Mouse (Mus musculus): ENCODE measurements at regions not wholly inside any gene's neighbourhood (a gene's known extent, or its start where the extent isn't known, plus 50 kb on each side); places are given as distances from the start of the nearest gene placed in this dataset.

- TF ChIP-seq POLR2A (IDR thresholded peaks at IDR 0.05; ENCODE audit: extremely low read depth, insufficient read depth, low read length) = no peak
- TF ChIP-seq CTCF (IDR thresholded peaks at IDR 0.05; ENCODE audit: low read depth, low read length) = no peak
- DNase-seq (ENCODE audit: extremely low read depth, low read depth, low spot score) = no peak
- Histone ChIP-seq H3K79me2 (ENCODE audit: control insufficient read depth, insufficient read depth, low read length) (no peaks in the 10 kb centered on the region), H3K4me3 (ENCODE audit: insufficient read depth, low read depth, low read length) (no peak overlapping the region), H3K27ac (replicated peaks; ENCODE audit: insufficient read depth, low read depth, low read length) (no peak overlapping the region), H3K4me1 (ENCODE audit: control insufficient read depth, insufficient read depth, low read length) (no peaks in the 10 kb centered on the region), H3K27me3 (ENCODE audit: control insufficient read depth, insufficient read depth, low read length) (no peaks in the 10 kb centered on the region), H3K36me3 (ENCODE audit: control insufficient read depth, insufficient read depth, low read length) (no peaks in the 10 kb centered on the region), H3K9ac (ENCODE audit: low read depth, low read length) (no peak overlapping the region)
- WGBS = 89% methylated on average over 10 of the region's 10 CpGs
Measured at GRCm38 (mm10) chr17:45784905-45785304, 51.3 kb upstream of the 1600014C23Rik start.

- TF ChIP-seq POLR2A (IDR thresholded peaks at IDR 0.05; ENCODE audit: extremely low read depth, insufficient read depth, low read length) (no peak), CTCF (IDR thresholded peaks at IDR 0.05; ENCODE audit: low read depth, low read length) (no peak)
- Histone ChIP-seq H3K4me1 (ENCODE audit: control insufficient read depth, insufficient read depth, low read length) (no peaks in the 10 kb centered on the region), H3K27ac (replicated peaks; ENCODE audit: insufficient read depth, low read depth, low read length) (no peak overlapping the region), H3K27me3 (ENCODE audit: control insufficient read depth, insufficient read depth, low read length) (no peaks in the 10 kb centered on the region), H3K79me2 (ENCODE audit: control insufficient read depth, insufficient read depth, low read length) (no peaks in the 10 kb centered on the region), H3K36me3 (ENCODE audit: control insufficient read depth, insufficient read depth, low read length) (no peaks in the 10 kb centered on the region), H3K4me3 (ENCODE audit: insufficient read depth, low read depth, low read length) (no peak overlapping the region), H3K9ac (ENCODE audit: low read depth, low read length) (no peak overlapping the region)
- no peak for DNase-seq (ENCODE audit: extremely low read depth, low read depth, low spot score)
- 95% methylated on average over 5 of the region's 5 CpGs for WGBS
Measured at GRCm38 (mm10) chr17:45784496-45784895, 50.9 kb upstream of the 1600014C23Rik start.

All from liver, adult 2 months (tissue).